Mouse (Mus musculus): ENCODE measurements at regions not wholly inside any gene's neighbourhood (a gene's known extent, or its start where the extent isn't known, plus 50 kb on each side); places are given as distances from the start of the nearest gene placed in this dataset.

GRCm38 (mm10) chr10:21724999-21725398 lies 132.1 kb downstream of the 1700020N01Rik start:
- no peak for DNase-seq (ENCODE audit: low read depth)

DNA sequence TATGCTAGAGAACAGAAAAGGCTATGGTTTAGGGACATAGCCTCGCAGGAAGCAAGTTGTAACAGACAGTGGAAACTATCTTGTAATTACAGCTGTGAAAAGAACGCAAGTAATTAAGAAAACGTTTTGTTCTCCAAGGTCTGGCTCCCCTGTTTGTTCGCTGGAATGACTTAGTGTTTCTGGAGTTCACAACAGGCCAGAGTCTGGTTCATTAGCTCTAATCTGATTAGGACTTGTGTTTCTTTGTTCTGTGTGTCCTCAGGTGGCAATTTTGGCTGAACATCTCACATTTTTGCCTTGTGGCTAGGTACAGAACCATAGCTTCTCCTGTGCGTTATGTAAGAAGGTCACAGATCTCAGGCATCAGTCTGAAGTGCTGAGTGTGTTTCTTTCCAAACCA lies 141.7 kb upstream of the Sgk1 start:
- no peak for DNase-seq (ENCODE audit: low read depth)

DNA sequence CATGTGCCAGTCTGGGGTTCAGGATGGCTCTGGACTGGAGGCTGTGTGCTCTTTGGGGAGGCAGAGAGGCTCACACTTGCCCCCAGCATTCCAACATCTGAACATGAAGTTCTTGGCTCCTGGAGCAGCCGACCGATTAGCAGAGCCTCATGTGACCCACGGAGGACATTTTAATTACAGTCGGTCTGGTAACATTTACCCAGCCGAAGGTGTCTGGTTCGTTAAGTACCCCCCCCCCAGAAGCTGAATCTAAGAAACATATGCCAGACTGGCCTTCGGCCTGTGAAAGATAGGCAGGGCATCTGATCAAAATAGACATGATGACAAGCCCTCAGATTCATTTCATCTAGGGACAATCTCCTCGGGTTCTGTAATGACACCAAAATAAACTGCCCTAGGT lies 140.4 kb upstream of the Sgk1 start:
- DNase-seq (ENCODE audit: low read depth), result no peak

DNA sequence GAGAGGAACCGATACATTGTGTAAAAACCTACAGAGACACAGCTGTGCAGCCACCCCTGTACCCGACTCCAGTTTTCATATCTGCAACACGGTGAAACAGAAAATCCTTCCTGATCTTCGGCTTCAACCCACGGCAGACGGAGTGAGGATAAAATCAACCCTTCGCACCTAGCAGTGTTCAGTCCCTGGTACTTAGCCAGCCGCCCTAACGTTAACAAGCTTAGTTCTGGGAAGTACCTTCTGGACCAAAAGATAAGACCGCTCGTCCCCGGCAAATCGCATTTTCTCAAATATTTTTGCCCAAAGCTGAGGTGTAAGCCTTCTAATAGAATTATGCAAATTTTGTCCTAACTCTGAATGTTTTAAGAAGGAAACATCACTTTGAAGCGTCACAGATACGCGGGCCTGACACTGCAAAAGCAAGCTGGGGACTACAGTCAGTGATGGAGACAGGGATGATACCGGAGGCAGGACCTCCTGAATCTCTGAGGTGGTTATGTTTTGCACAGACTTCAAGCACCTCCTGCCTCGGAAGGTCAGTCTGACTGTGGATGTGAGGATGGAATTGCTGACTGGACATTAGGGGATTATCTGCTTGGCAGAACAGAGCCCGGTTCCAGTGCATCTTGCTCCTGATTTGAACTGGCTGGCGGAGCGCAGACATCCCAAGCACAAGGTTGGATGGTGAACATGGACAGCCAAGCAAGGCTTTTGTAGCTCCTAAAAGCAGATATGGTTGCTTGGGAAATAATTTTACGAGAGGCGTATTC lies 139.8 kb upstream of the Sgk1 start:
- DNase-seq (ENCODE audit: low read depth), result no peak

GRCm38 (mm10) chr10:21743396-21743795 lies 138.6 kb upstream of the Sgk1 start:
- no peak for DNase-seq (ENCODE audit: low read depth)

GRCm38 (mm10) chr10:21744341-21744955 lies 137.5 kb upstream of the Sgk1 start:
- DNase-seq (ENCODE audit: low read depth), result no peak

- no peak for DNase-seq (ENCODE audit: low read depth)
Measured at GRCm38 (mm10) chr10:21745940-21746487, 136.0 kb upstream of the Sgk1 start.

- no peak for DNase-seq (ENCODE audit: low read depth)
Measured at GRCm38 (mm10) chr10:21746713-21747112, 135.3 kb upstream of the Sgk1 start.

GRCm38 (mm10) chr10:21751326-21751725 lies 130.7 kb upstream of the Sgk1 start:
- DNase-seq (ENCODE audit: low read depth), result no peak

DNA sequence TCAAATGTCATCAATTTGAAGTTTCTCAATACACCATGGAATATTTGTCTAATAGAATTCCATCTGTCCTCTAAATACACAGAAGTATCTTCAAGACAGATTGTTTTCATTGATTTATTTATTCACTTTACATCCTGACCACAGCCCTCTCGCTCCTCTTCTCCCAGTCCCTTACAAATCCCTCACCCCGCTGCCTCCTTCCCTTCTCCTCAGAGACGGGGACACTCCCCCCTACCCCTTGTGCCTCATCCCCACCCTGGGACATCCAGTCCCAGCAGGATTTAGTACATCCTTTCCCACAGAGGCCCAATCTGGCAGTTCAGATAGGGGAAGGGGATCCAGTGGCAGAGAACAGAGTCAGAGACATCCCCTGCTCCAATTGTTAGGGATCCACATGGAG lies 129.6 kb upstream of the Sgk1 start:
- DNase-seq (ENCODE audit: low read depth), result no peak

DNA sequence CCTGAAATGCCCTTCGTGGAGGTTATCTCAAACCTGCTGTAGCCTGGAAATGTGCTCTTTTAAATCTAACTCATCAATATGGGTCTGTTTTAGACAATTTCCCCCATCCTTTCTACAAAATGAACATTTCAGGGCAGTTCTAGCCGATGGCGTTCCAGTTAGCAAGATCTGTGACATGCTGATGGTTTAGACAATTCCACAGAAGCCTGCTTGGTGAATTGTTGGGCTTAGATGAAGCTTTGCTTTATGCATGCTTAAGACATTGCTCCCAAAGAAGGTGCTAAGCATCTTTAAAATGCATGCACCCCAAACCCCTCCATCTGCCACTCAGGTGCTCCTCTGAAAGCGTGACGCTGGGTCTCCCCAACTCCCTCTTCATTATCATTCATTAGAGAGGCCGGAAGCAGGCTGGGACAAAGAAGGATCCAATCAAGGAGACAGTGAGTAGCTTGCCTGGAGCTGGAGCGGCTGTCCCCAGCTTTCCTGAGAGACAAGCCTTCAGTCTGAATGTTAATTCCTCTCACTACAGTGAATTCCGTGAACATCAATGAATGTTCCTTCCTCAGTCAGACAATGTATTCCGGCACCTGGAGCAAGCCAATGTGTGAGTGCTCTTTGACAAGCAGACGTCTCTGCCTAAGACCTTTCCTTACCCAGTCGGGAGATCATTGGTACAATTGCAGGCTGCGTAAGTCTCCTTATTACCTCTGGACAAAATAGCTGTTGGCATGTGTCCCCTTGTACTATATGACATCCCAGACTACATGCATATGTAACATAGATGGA lies 127.0 kb upstream of the Sgk1 start:
- DNase-seq (ENCODE audit: low read depth), result no peak

DNA sequence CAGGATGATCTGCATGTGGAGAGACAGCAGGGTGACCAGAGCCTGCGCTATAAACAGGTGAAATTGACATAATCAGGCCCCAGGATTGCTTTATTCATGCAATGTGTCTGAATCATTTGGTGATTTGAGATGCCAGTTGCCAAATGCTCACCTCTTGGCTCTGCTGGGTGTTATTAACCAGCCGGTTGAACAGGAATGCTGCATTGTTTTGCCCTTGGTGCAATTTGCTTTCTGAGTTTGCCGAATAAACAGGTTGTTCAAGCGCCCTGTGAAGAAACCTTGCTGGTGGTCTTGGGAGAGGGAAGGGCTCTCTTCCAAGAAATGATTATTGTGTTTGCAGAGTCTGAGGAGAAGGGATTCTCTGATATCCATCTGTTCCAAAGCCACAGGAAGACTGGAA lies 126.3 kb upstream of the Sgk1 start:
- no peak for DNase-seq (ENCODE audit: low read depth)

DNA sequence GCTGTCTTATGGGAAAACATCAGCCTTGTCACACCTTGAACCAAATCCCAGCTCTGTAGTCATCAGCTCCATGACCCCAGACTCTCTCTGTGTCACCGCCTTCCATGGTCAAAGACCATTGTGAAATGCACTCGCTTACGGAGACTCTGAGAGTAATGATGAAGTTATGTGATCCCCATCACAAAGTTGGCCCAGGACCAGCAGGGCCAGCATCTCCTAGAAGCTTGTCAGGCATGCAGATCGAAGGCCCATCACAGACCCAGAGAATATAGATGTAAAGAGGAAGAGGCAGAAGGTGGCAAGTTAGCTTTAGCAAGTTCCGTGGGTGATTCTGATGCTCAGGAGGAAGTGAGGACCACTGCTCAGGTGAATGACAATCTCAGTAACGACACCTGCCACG lies 125.2 kb upstream of the Sgk1 start:
- DNase-seq (ENCODE audit: low read depth), result no peak

DNA sequence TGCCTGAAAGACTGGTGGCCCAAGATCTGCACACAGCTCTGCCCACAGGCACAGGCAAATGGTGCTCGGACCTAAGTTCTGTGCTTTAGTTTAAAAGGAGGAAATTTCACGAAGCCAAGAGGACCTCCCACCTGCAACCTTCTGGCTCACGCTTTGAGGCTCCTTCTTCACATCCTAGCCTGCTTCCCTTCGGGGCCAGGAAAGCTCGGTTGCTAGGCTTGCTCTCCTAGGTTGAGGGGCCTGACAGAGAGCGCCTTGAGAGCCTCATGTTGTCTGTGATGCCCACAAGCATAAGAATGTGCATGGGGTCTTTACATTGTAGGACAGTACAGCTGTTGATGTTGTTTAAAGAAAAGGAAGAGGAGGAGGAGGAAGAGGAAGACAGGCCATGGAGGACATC lies 123.9 kb upstream of the Sgk1 start:
- no peak for DNase-seq (ENCODE audit: low read depth)

DNA sequence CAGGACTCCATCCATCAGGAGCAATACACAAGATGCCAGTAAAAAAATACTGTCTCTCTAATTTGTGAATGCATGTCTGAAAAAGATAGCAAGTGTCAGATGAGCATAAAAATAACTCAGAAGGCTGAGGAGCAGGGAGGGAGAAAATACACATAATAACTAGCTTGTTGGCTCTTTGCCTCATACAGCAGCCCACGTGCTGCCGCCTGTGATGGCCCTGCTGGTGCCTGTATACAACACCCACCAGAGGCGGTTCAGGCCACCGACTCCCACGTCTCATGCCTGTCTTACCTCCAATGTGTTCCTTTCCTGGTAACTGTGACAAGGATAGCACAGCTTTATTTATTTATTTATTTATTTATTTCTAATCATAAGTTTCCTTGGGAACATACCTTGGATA lies 119.5 kb upstream of the Sgk1 start:
- DNase-seq (ENCODE audit: low read depth), result no peak

GRCm38 (mm10) chr10:21763017-21763964 lies 118.7 kb upstream of the Sgk1 start:
- DNase-seq (ENCODE audit: low read depth), result no peak

DNA sequence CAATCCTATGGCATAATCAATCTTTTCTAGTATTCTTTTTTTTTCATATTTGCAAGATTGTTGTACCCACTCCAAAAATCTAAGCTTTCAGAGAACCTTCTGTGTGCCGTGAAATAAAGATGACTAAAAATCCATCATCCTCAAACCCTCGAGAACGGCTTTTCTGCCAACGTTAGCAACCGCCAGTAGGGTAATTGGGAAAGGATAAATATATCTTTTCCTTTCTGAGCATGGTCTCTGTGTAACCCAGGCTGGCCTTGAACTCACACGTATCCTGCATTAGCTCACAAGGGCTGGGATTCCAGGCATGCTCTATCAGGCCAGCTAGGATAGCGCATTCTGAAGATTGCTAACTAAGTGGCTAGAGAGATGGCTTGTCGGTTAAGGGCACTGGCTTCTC lies 117.9 kb upstream of the Sgk1 start:
- DNase-seq (ENCODE audit: low read depth), result no peak

DNA sequence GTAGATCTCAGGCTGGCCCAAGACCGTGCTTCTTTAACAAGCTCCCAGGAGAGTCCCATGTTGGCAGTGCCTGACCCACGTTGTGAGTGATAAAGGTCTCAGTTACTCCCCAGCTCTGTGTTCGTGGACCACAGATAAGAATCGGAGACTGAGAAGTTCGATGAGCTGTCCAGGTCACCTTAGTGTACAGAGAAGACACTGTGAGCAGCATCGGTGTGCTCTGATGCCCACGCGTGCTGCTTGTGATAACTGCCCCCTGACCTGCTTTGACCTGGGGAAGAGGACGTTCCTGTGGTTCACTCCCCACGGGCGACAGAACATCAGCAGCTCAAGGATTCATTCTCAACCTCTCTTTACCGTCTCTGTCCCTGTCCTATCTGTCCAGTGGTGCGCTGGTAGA lies 117.1 kb upstream of the Sgk1 start:
- DNase-seq (ENCODE audit: low read depth), result no peak

- DNase-seq (ENCODE audit: low read depth), result peak; percentile 13
Measured at GRCm38 (mm10) chr10:21773548-21773947, 108.4 kb upstream of the Sgk1 start.

DNA sequence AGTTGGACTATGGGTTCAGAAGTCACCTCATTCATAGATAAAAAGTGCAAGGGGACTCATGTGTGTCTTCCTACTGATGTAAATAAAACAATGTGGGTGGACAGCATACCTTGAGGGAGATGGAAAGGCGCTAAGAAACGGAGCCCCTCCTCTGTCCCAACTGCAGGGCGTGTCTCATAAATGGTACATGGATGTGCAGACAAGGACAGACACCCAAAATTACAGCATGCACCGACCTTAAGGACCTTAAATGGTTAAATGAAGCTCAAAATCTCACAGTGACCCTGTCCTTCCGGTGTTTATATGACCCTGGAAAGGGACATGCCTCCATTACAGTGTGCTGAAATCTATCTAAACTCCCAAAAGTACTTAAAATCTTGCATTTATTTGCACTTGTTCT lies 106.5 kb upstream of the Sgk1 start:
- no peak for DNase-seq (ENCODE audit: low read depth)

- DNase-seq (ENCODE audit: low read depth), result peak; percentile 34
Measured at GRCm38 (mm10) chr10:21775911-21776761, 105.8 kb upstream of the Sgk1 start.
